Mouse (Mus musculus): ENCODE results near the gene Trim17. TPM values are rescaled to one million over a fixed set of nuclear protein-coding genes. Genes with fewer than 3 reads are reported as not detected.
"Not testable (repeated sequence)": the region's sequence is repeated elsewhere in the genome, so short reads cannot be mapped to it uniquely, and the experiment has no call there.

Trim17 gene
- polyA plus RNA-seq, 1 experiment from 2014 or later = 0.80 TPM

DNA sequence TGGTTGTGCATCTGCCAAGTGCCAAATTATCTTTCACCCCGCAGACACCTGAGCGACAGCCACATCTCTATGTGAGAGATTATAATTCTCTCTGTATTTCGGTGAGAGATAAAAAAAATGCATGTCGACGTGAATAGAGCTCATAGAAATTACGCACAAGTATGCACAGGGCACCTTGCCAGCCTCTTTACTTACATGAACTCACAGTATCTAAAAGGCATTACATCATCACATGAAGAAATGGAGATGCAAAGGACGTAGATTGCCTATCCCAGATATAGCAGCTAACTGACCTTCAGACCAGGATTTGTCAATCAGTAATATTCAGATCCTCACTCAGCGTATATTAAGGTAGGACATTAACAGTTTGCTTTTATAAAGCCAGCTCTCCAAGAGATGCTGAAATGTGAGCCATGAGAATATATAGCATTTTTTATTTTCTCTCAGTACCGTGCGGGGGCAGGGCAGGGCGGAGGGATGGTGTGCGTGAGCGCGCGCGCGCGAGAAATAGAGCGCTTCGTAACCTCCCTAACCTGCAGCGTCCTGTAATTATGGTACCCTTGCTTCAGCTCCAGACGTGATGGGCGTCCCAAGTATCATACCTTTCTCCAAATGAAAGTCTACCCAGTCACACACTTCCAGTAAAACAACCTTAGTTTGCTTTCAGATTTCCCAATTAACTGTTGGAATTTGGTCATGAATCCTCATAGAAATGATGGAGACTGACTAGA lies 6.5 kb upstream of the Trim17 start:
- WGBS = 20% methylated on average over 23 of the region's 23 CpGs
- Histone ChIP-seq H3K36me3 (no peaks in the 10 kb centered on the region), H3K4me3 (replicated peaks) (peak overlapping the region; percentile 49), H3K27me3 (peaks cover 77% of the 10 kb centered on the region), H3K27ac (peak overlapping the region; percentile 93), H3K9me3 (no peaks in the 10 kb centered on the region), H3K4me2 (peak overlapping the region; percentile 62), H3K9ac (replicated peaks) (peak overlapping the region; percentile 45; the same call in 1 of the 2 replicates), H3K4me1 (replicated peaks) (peaks cover 17% of the 10 kb centered on the region)
- ATAC-seq (ENCODE audit: insufficient number of reproducible peaks, insufficient read depth, low FRiP score, low TSS enrichment, low read depth) = peak; percentile 32; the same call in 1 of the 2 replicates

- Histone ChIP-seq H3K9me3 (no peaks in the 10 kb centered on the region), H3K4me2 (peak within 1 kb of the TSS; percentile 62), H3K27me3 (peaks cover 69% of the 10 kb centered on the region), H3K9ac (replicated peaks) (peak within 1 kb of the TSS; percentile 60), H3K36me3 (no peaks in the 10 kb centered on the region), H3K27ac (peak within 1 kb of the TSS; percentile 93), H3K4me3 (replicated peaks) (peak within 1 kb of the TSS; percentile 49), H3K4me1 (replicated peaks) (peaks cover 26% of the 10 kb centered on the region)
- under 1% methylated on average over 48 of the region's 48 CpGs for WGBS
- peak; percentile 90 for ATAC-seq (ENCODE audit: insufficient number of reproducible peaks, insufficient read depth, low FRiP score, low TSS enrichment, low read depth)
Measured at GRCm38 (mm10) chr11:58948542-58949479, 5.7 kb upstream of the Trim17 start, which contains the start of gene Hist3h2ba. Gene Hist3h2ba, plus strand, starts transcription at chr11:58948920.

- H3K27me3 ChIP-seq = peaks cover 60% of the 10 kb centered on the region
- peak overlapping the region; percentile 49 for H3K4me3 ChIP-seq (replicated peaks)
- peaks cover 26% of the 10 kb centered on the region for H3K4me1 ChIP-seq (replicated peaks)
- no peaks in the 10 kb centered on the region for H3K9me3 ChIP-seq
- H3K36me3 ChIP-seq = no peaks in the 10 kb centered on the region
- peak overlapping the region; percentile 60 for H3K9ac ChIP-seq (replicated peaks)
- WGBS = 10% methylated on average over 20 of the region's 20 CpGs
- peak overlapping the region; percentile 62 for H3K4me2 ChIP-seq
- ATAC-seq (ENCODE audit: insufficient number of reproducible peaks, insufficient read depth, low FRiP score, low TSS enrichment, low read depth) = no peak
- peak overlapping the region; percentile 87 for H3K27ac ChIP-seq
Measured at GRCm38 (mm10) chr11:58949480-58950431, 4.7 kb upstream of the Trim17 start.

- H3K9ac ChIP-seq (replicated peaks) = no peak overlapping the region
- no peak overlapping the region for H3K27ac ChIP-seq
- no peak overlapping the region for H3K4me3 ChIP-seq (replicated peaks)
- H3K4me1 ChIP-seq (replicated peaks) = peaks cover 29% of the 10 kb centered on the region
- H3K4me2 ChIP-seq = no peak overlapping the region
- H3K9me3 ChIP-seq = no peaks in the 10 kb centered on the region
- 69% methylated on average over 5 of the region's 5 CpGs for WGBS
- H3K27me3 ChIP-seq = peaks cover 46% of the 10 kb centered on the region
- no peaks in the 10 kb centered on the region for H3K36me3 ChIP-seq
- ATAC-seq (ENCODE audit: insufficient number of reproducible peaks, insufficient read depth, low FRiP score, low TSS enrichment, low read depth) = no peak
Measured at GRCm38 (mm10) chr11:58951210-58951609, 3.3 kb upstream of the Trim17 start.

GRCm38 (mm10) chr11:58953351-58954169 lies 925 bp upstream of the Trim17 start:
- H3K27ac ChIP-seq = peak overlapping the region; percentile 90
- peaks cover 12% of the 10 kb centered on the region for H3K36me3 ChIP-seq
- peak overlapping the region; percentile 93 for H3K4me2 ChIP-seq
- WGBS = under 1% methylated on average over 33 of the region's 33 CpGs
- H3K9me3 ChIP-seq = no peaks in the 10 kb centered on the region
- peak; percentile 5; the same call in 1 of the 2 replicates for ATAC-seq (ENCODE audit: insufficient number of reproducible peaks, insufficient read depth, low FRiP score, low TSS enrichment, low read depth)
- peak overlapping the region; percentile 70 for H3K9ac ChIP-seq (replicated peaks)
- H3K27me3 ChIP-seq = peaks cover 39% of the 10 kb centered on the region
- H3K4me3 ChIP-seq (replicated peaks) = peak overlapping the region; percentile 75
- peaks cover 38% of the 10 kb centered on the region for H3K4me1 ChIP-seq (replicated peaks)

DNA sequence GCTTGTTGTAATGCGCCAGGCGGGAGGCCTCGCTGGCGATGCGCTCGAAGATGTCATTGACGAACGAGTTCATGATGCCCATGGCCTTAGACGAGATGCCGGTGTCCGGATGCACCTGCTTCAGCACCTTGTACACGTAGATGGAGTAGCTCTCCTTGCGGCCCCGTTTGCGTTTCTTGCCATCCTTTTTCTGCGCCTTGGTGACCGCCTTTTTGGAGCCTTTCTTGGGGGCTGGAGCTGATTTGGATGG lies 390 bp upstream of the Trim17 start:
- H3K9ac ChIP-seq (replicated peaks) = peak overlapping the region; percentile 70
- peak overlapping the region; percentile 90 for H3K27ac ChIP-seq
- H3K27me3 ChIP-seq = peaks cover 39% of the 10 kb centered on the region
- 1% methylated on average over 17 of the region's 17 CpGs for WGBS
- ATAC-seq (ENCODE audit: insufficient number of reproducible peaks, insufficient read depth, low FRiP score, low TSS enrichment, low read depth); H3K9me3 ChIP-seq: not testable (repeated sequence)
- peaks cover 38% of the 10 kb centered on the region for H3K4me1 ChIP-seq (replicated peaks)
- H3K4me2 ChIP-seq = peak overlapping the region; percentile 93
- H3K36me3 ChIP-seq = peaks cover 12% of the 10 kb centered on the region
- peak overlapping the region; percentile 75 for H3K4me3 ChIP-seq (replicated peaks)

DNA sequence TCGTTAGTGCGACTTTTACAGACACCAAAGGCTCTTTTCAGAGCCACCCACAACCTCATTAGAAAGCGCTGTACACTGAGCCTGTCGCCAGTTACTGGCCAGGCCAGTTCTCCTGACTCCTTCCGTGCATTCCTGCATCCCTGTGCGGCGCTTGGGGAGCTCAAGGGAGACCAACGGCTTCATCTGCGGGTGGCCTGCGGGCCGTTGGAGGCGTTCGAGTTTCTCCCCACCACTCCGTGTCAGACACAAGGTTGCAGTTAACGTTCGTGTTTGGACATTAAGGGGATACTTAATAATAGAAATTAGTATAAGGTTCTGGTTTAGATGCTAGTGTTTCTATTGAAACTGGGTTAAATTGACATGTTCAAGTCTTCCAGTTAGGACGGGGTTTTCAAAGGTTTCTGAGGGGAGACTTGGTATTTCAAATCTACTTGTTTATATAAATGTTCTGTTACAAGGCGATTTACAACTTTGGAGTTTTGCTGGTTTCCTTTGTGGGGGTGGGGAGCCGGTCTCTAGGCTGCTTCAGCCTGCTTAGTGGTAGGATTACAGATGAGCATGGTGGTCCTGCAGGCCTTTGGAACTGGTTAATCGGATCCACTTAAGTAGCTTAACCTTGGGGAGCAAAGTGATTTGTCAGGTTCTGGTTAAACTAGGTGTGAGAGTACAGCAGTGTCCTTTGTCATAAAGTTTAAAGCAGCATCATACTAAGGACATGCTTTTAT lies 820 bp downstream of the Trim17 start:
- Histone ChIP-seq H3K4me2 (peak overlapping the region; percentile 93), H3K27ac (peak overlapping the region; percentile 99), H3K36me3 (peaks cover 12% of the 10 kb centered on the region), H3K9me3 (no peaks in the 10 kb centered on the region), H3K27me3 (peaks cover 36% of the 10 kb centered on the region), H3K9ac (replicated peaks) (peak overlapping the region; percentile 93), H3K4me3 (replicated peaks) (peak overlapping the region; percentile 75), H3K4me1 (replicated peaks) (peaks cover 37% of the 10 kb centered on the region)
- WGBS = under 1% methylated on average over 20 of the region's 20 CpGs
- ATAC-seq (ENCODE audit: insufficient number of reproducible peaks, insufficient read depth, low FRiP score, low TSS enrichment, low read depth) = no peak; the same call in 1 of the 2 replicates

DNA sequence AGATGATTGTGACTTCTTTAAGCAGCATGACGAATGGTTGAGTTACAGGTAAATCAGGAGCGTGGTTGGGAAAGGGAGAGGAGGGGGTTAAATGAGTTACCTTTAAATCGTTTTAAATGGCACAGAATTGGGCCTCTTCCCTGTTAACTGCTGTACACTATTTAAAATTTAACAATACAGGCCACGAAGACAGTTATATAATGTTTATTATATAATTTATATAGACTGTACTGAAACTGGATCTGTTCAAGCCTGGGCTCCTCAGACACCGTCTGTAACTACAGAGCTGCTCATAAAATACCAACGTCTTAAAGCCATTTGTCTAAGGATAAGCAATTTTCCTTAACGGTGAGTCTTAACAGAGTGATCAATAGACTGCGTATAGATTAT lies 1.4 kb downstream of the Trim17 start:
- Histone ChIP-seq H3K4me2 (peak overlapping the region; percentile 93), H3K9ac (replicated peaks) (peak overlapping the region; percentile 93), H3K4me3 (replicated peaks) (peak overlapping the region; percentile 75), H3K9me3 (no peaks in the 10 kb centered on the region), H3K36me3 (peaks cover 12% of the 10 kb centered on the region), H3K27me3 (peaks cover 34% of the 10 kb centered on the region), H3K27ac (no peak overlapping the region; the same call in 1 of the 2 replicates), H3K4me1 (replicated peaks) (peaks cover 37% of the 10 kb centered on the region)
- 29% methylated on average over 8 of the region's 8 CpGs for WGBS
- ATAC-seq (ENCODE audit: insufficient number of reproducible peaks, insufficient read depth, low FRiP score, low TSS enrichment, low read depth) = no peak

DNA sequence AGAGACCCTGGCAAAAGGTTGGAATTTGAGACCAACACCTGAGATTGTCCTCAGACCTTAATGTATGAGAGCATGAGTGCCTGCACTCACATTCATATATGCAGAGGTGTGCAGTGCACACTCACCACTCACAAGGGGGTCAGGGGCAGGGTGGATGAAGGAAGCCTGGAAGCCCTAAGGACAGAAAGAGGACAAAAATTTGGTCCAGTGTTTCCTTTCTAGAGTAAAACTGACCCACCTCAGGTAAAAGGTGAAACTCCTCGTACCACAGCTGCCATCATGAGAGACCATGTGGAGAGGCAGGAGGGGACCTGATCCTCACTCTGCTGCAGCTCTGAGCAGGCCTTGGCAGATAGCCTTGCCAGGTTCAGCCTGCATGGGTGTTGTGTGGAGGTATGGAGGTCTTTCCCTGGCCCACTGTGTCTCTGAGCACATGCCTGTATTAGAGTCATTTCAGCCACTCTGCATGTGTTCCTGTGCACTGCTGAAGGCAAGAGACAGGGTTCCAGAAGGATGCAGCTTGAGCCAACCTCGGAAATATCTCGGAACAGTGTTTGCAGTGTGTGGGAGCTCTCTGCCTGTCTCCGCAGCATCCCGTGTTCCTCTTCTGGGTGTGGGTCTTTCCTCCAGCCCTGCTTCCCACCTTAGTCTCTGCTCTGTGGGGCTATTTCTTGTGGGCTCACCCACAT lies 2.9 kb downstream of the Trim17 start:
- Histone ChIP-seq H3K9ac (replicated peaks) (peak overlapping the region; percentile 93), H3K36me3 (peaks cover 12% of the 10 kb centered on the region), H3K27me3 (peaks cover 32% of the 10 kb centered on the region), H3K27ac (no peak overlapping the region), H3K4me3 (replicated peaks) (peak overlapping the region; percentile 75; the same call in 1 of the 2 replicates), H3K4me1 (replicated peaks) (peaks cover 37% of the 10 kb centered on the region), H3K9me3 (peaks cover 8% of the 10 kb centered on the region), H3K4me2 (peak overlapping the region; percentile 93)
- no peak for ATAC-seq (ENCODE audit: insufficient number of reproducible peaks, insufficient read depth, low FRiP score, low TSS enrichment, low read depth)
- WGBS = 90% methylated on average over 5 of the region's 5 CpGs
